Mouse (Mus musculus) cerebellum, postnatal 36 days (tissue): ENCODE data around the gene Esp38.
"Not testable (repeated sequence)": the region's sequence is repeated elsewhere in the genome, so short reads cannot be mapped to it uniquely, and the experiment has no call there.

Experiments used
- DNase-seq, 2 experiments: peaks; one replicate each; pipeline ENCODE4 v3.0.0; 2021 to 2022; ENCODE audit warnings: mixed read lengths in 2 of 2

Gene Esp38

DNA sequence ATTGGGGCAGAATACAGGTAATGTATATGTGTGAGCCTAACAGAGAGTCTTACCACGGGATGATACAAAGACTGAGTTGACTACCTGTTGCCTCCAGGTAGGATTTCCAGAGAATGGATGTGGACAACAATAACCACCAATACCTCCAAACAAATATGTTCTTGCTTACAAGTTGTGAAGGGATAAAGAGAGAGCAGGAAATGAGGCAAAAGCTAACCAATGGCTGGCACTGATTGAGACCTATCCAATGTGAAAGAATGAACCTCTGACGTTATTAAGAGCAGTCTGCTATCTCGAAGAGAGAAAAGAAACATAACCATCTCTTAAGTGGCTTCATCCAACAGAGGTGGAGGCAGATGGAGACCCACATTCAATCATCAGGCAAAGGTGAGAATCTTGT, at the start of gene Esp38:
Gene Esp38, plus strand, starts transcription at position 301 of the 400 bp plus-strand sequence.
- no peak for DNase-seq

DNA sequence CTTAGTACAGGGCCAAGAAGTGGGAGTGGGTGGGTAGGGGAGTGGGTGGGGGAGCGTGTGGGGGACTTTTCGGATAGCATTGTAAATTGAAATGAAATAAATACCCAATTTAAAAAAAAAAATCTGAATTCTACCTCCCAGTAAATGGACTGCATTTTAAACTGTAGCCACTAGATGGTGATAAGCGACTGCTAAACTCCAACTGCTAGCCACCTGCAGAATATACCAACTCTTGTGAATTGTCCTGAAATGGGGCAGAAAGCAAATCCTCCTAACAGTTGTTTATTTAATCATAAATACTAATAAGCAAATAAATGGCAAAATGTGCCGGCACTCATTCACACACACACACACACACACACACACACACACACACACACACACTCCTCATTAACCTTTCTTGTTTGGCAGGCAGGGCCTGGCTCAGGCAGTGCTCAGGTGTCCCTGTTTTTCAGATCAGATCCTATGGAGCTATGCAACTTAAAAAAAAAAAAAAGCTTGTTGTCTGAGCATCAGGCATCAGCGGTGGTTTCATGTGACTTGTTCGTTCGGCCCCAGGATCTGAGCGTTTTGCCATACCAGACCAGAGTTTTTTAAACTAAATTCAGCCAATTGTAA, 47.3 kb upstream of the Esp38 start:
- DNase-seq: not testable (repeated sequence)
